Mouse (Mus musculus) G1E-ER4 (cell line): ENCODE measurements around the gene 4930451I11Rik. TPM values are rescaled to one million over a fixed set of nuclear protein-coding genes. Genes with fewer than 3 reads are reported as not detected.

Source experiments
- GATA1 ChIP-seq: IDR thresholded peaks from one replicate; pipeline ENCODE4 v1.8.0; 2012; ENCODE audit warnings: low read length, inconsistent platforms
- polyA plus RNA-seq: library from polyadenylated mRNA; stranded (reverse); fragments of >175 nt; gene quantifications from 2 replicates; pipeline ENCODE4 v1.2.3, GENCODE M21; 2012

4930451I11Rik gene
- polyA plus RNA-seq, 1 experiment, result not detected

- no peak for TF ChIP-seq GATA1
Measured at GRCm38 (mm10) chr7:126850161-126850560, 18.7 kb upstream of the 4930451I11Rik start.

- TF ChIP-seq GATA1, result no peak
Measured at GRCm38 (mm10) chr7:126848794-126849193, 17.4 kb upstream of the 4930451I11Rik start.

- TF ChIP-seq GATA1, result no peak
Measured at GRCm38 (mm10) chr7:126847421-126848398, 16.3 kb upstream of the 4930451I11Rik start.

GRCm38 (mm10) chr7:126847116-126847420 lies 15.6 kb upstream of the 4930451I11Rik start, which contains the start of gene Doc2a:
Doc2a (plus strand) TSS chr7:126847416.
- TF ChIP-seq GATA1, result no peak

- TF ChIP-seq GATA1, result no peak
Measured at GRCm38 (mm10) chr7:126845516-126845915, 14.1 kb upstream of the 4930451I11Rik start.

GRCm38 (mm10) chr7:126843276-126843675 lies 11.8 kb upstream of the 4930451I11Rik start:
- no peak for TF ChIP-seq GATA1

GRCm38 (mm10) chr7:126833294-126833693 lies 1.9 kb upstream of the 4930451I11Rik start:
- TF ChIP-seq GATA1, result no peak

GRCm38 (mm10) chr7:126832036-126832598 lies 678 bp upstream of the 4930451I11Rik start:
- no peak for TF ChIP-seq GATA1

- TF ChIP-seq GATA1, result no peak
Measured at GRCm38 (mm10) chr7:126825952-126826351, 5.5 kb downstream of the 4930451I11Rik start.

- TF ChIP-seq GATA1, result no peak
Measured at GRCm38 (mm10) chr7:126825403-126825802, 6.0 kb downstream of the 4930451I11Rik start.

GRCm38 (mm10) chr7:126823940-126824339 lies 7.5 kb downstream of the 4930451I11Rik start:
- no peak for TF ChIP-seq GATA1

- no peak for TF ChIP-seq GATA1
Measured at GRCm38 (mm10) chr7:126823202-126823711, 8.2 kb downstream of the 4930451I11Rik start.

GRCm38 (mm10) chr7:126822741-126823140 lies 8.7 kb downstream of the 4930451I11Rik start:
- TF ChIP-seq GATA1, result no peak

- no peak for TF ChIP-seq GATA1
Measured at GRCm38 (mm10) chr7:126821835-126822511, 9.5 kb downstream of the 4930451I11Rik start.

- TF ChIP-seq GATA1, result no peak
Measured at GRCm38 (mm10) chr7:126818818-126819217, 12.6 kb downstream of the 4930451I11Rik start.

GRCm38 (mm10) chr7:126817595-126817994 lies 13.8 kb downstream of the 4930451I11Rik start:
- no peak for TF ChIP-seq GATA1
